Comparison of ENCODE assay signal across 19 mouse cellular contexts in genomic region chr1:57806126-57806525, GRCm38 (mm10).
"Had no signal": no experiment of that assay in that cellular context is flagged by ENCODE, and none has a peak within 500 bp of the region (broad histone marks: within the 10 kb centered on the region; RNA-seq: fewer than 3 reads in every experiment).

No protein-coding gene starts in this region.

- H3K36me3 ChIP-seq: intestine, embryonic 15.5 days; liver, embryonic 13.5 days; neural tube, embryonic 13.5 days had no signal

- H3K9me3 ChIP-seq: intestine, embryonic 15.5 days; liver, embryonic 13.5 days; neural tube, embryonic 13.5 days had no signal

- H3K4me1 ChIP-seq: intestine, embryonic 15.5 days; liver, embryonic 13.5 days had no signal

- H3K4me2 ChIP-seq: intestine, embryonic 15.5 days; liver, embryonic 13.5 days; midbrain, embryonic 11.5 days; neural tube, embryonic 13.5 days had no signal

- H3K27ac ChIP-seq: intestine, embryonic 15.5 days; kidney, postnatal 0 days; layer of hippocampus, adult 2 months; liver, embryonic 13.5 days; neural tube, embryonic 13.5 days had no signal

- ATAC-seq: intestine, embryonic 15.5 days had no signal

- DNase-seq: kidney, adult 18-20 months; kidney, adult 9 months; kidney, postnatal 25 days; layer of hippocampus, adult 9-11 months; liver, embryonic 13.5 days; lung, adult 2 months; lung, postnatal 14 days; lung, postnatal 4 days; midbrain, embryonic 14.5 days; retina, postnatal 1 day; right cerebral cortex, postnatal 25 days; spleen, adult 18-20 months; thymus, adult 18-20 months; thymus, postnatal 36 days had no signal

- H3K27me3 ChIP-seq: intestine, embryonic 15.5 days; liver, embryonic 13.5 days; neural tube, embryonic 13.5 days had no signal

- H3K9ac ChIP-seq: intestine, embryonic 15.5 days; liver, embryonic 13.5 days; neural tube, embryonic 13.5 days had no signal

- H3K4me3 ChIP-seq: intestine, embryonic 15.5 days; layer of hippocampus, adult 2 months; liver, embryonic 13.5 days; neural tube, embryonic 13.5 days had no signal
